Mouse (Mus musculus): ENCODE results near the gene Eefsec.

Eefsec gene

DNA sequence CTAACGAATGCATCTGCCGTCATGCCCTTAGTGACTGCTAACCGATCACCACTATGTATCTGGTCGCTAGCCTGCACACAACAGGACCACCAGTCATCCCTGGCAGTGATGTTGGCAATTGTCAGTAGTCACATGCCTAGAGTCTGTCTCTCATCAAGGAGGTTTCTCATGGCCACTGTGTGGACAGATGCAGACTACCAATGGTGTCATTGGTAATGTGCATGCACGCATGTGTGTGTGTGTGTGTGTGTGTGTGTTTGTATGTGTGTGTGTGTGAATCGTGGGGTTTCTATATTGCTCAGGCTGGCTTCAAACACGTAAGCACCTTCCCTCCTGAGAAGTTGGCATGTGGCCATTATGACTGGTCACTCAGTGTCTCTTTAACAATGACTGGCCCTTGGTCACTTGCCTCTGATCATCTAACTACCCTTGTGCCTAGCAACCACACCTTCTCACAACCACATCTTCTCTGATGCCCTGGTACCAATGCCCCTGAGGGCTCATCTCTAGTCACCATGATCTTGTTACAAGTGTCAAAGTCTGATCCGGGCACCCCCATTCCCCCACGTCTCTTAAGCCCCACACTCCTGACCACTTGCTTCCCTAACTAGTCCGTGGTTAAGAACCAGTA is 238.8 kb downstream of the Eefsec start:
- DNase-seq (ENCODE audit: low spot score): no peak
